Mouse (Mus musculus) lung, adult 2 months (tissue): ENCODE measurements around the gene Max.

ENCODE experiments used
- CTCF ChIP-seq: fragments of 200-500 bp; IDR thresholded peaks from 2 replicates; pipeline ENCODE4 v1.5.1; 2011; ENCODE audit warnings: mild to moderate bottlenecking, low read length, control low read depth; ENCODE audit not compliant: insufficient read depth
- POLR2A ChIP-seq: fragments of 200-500 bp; IDR thresholded peaks from 2 replicates; pipeline ENCODE4 v1.6.1; 2011; ENCODE audit warnings: low read depth, mild to moderate bottlenecking, control low read depth, low read length, borderline replicate concordance; ENCODE audit errors: extremely low read depth

- no peak for TF ChIP-seq CTCF
- TF ChIP-seq POLR2A = no peak
Measured at GRCm38 (mm10) chr12:76938013-76938412, 24.0 kb downstream of the Max start.
